Comparison of ENCODE assay signal across 10 mouse cellular contexts in the genomic region with DNA sequence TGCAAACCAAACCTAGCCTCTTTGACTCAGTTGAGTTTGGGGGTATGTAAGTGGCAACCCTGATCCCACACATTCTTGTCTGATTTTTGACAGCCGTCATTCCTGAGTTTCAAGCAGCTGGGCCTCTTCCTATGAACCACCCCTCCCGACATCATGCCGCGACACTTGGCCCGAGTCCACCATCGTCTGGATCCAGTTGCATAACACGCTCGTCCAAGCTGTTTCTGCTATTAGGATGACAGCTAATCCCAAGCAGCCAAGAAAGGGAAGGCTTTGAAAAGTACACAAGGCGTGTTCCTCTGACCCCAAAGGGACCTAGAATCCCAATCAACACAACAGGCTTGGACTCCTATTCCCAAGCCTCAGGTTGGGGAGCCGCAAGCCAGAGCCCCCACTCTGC. TPM values are rescaled to one million over a fixed set of nuclear protein-coding genes. Genes with fewer than 3 reads are reported as not detected.
DNase-seq lines count a peak whose midpoint lies in the region; ATAC-seq lines count a peak whose summit lies in the region.
"Had no signal": no experiment of that assay in that cellular context is flagged by ENCODE, and none has a peak within 500 bp of the region (broad histone marks: within the 10 kb centered on the region; RNA-seq: fewer than 3 reads in every experiment).

No protein-coding gene starts in this region.

- no peak overlapping the region for H3K4me2 ChIP-seq in midbrain, embryonic 11.5 days
- no peak overlapping the region for H3K4me2 ChIP-seq in midbrain, embryonic 15.5 days

- H3K4me1 ChIP-seq in midbrain, embryonic 11.5 days (ENCODE audit: control insufficient read depth, insufficient read depth, low read length) = no peaks in the 10 kb centered on the region
- H3K4me1 ChIP-seq in midbrain, embryonic 15.5 days = no peaks in the 10 kb centered on the region

- ATAC-seq in midbrain, embryonic 11.5 days (ENCODE audit: low FRiP score) = no peak
- ATAC-seq in midbrain, embryonic 15.5 days (replicated peaks) = no peak
- ATAC-seq: Patski had no signal

- H3K9me3 ChIP-seq in midbrain, embryonic 11.5 days (ENCODE audit: control insufficient read depth, low read length) = no peaks in the 10 kb centered on the region
- H3K9me3 ChIP-seq in midbrain, embryonic 15.5 days = no peaks in the 10 kb centered on the region

- peak; percentile 41 for DNase-seq in midbrain, embryonic 11.5 days (ENCODE audit: low spot score, missing footprints)
- DNase-seq in gastrocnemius, adult 8-10 months (ENCODE audit: low spot score in 2 of 2) = peak; percentile 79 to 82
- peak; percentile 92 to 93 for DNase-seq in heart, postnatal 14 days
- DNase-seq in lung, postnatal 14 days = peak; percentile 90
- no peak for DNase-seq in T-cell, adult 2 months (ENCODE audit: low spot score)
- DNase-seq in cerebellum, adult 8-10 months = no peak
- no peak for DNase-seq in thymus, postnatal 4 days

- no peaks in the 10 kb centered on the region for H3K27me3 ChIP-seq in midbrain, embryonic 11.5 days (ENCODE audit: control insufficient read depth, insufficient read depth, low read length)
- no peaks in the 10 kb centered on the region for H3K27me3 ChIP-seq in midbrain, embryonic 15.5 days (replicated peaks)
- H3K27me3 ChIP-seq: Patski had no signal

- no peak overlapping the region for H3K9ac ChIP-seq in midbrain, embryonic 11.5 days (ENCODE audit: low read length)
- no peak overlapping the region for H3K9ac ChIP-seq in midbrain, embryonic 15.5 days

- WGBS in midbrain, embryonic 11.5 days = 88% methylated on average over 10 of the region's 10 CpGs
- WGBS in midbrain, embryonic 15.5 days = 79% methylated on average over 10 of the region's 10 CpGs

- H3K36me3 ChIP-seq in midbrain, embryonic 11.5 days (ENCODE audit: control insufficient read depth, insufficient read depth, low read length) = no peaks in the 10 kb centered on the region
- no peaks in the 10 kb centered on the region for H3K36me3 ChIP-seq in midbrain, embryonic 15.5 days (replicated peaks)

- H3K27ac ChIP-seq in midbrain, embryonic 11.5 days (ENCODE audit: low read depth, low read length) = no peak overlapping the region
- no peak overlapping the region for H3K27ac ChIP-seq in midbrain, embryonic 15.5 days
- H3K27ac ChIP-seq: macrophage had no signal

- H3K4me3 ChIP-seq in midbrain, embryonic 11.5 days (ENCODE audit: low read depth, low read length) = no peak overlapping the region
- no peak overlapping the region for H3K4me3 ChIP-seq in midbrain, embryonic 15.5 days

- intact Hi-C loops in heart, postnatal 14 days (cut with DNase I) = no loop called here

RNA-seq across cellular contexts. Expression of gene Smtnl2, which starts 14.4 kb away (rescaled TPM):
- polyA plus RNA-seq in midbrain, embryonic 11.5 days (2014; fragmentation: Nextera tagmentation; extraction: Ambion mirVana) = 3.7 and 4.1 TPM in 2 replicates
- 8.1 and 9.3 TPM in 2 replicates for polyA plus RNA-seq in midbrain, embryonic 15.5 days (2015; fragmentation: Nextera tagmentation; extraction: Ambion mirVana)
- total RNA-seq in gastrocnemius, adult 8-10 months (2022) = 100 to 1,000 TPM; 270 to 439 (median 347) TPM
- total RNA-seq in heart, postnatal 14 days (2021) = 10 to 100 TPM; 27.1 to 30.5 TPM
- polyA plus RNA-seq: macrophage had no signal

RNA-seq across cellular contexts. Expression of gene Tekt1, which starts 34.8 kb away (rescaled TPM):
- 4.2 and 5.3 TPM in 2 replicates for polyA plus RNA-seq in midbrain, embryonic 11.5 days (2014; fragmentation: Nextera tagmentation; extraction: Ambion mirVana)
- polyA plus RNA-seq in midbrain, embryonic 15.5 days (2015; fragmentation: Nextera tagmentation; extraction: Ambion mirVana) = 9.7 and 11.2 TPM in 2 replicates
- total RNA-seq in gastrocnemius, adult 8-10 months (2022) = 1 to 10 TPM in 3 of 4 experiments, under 1 TPM in 1; 0.92 to 3.3 (median 2.5) TPM
- total RNA-seq in heart, postnatal 14 days (2021) = under 1 TPM in 1 of 2 experiments, not detected in 1; 0.26 TPM
- polyA plus RNA-seq: macrophage, Patski had no signal

RNA-seq across cellular contexts. Expression of gene Ggt6, which starts 38.3 kb away (rescaled TPM):
- not detected in 2 replicates for polyA plus RNA-seq in midbrain, embryonic 11.5 days (2014; fragmentation: Nextera tagmentation; extraction: Ambion mirVana)
- not detected in 2 replicates for polyA plus RNA-seq in midbrain, embryonic 15.5 days (2015; fragmentation: Nextera tagmentation; extraction: Ambion mirVana)
- 1 to 10 TPM; 1.9 to 5.4 (median 3.8) TPM for total RNA-seq in gastrocnemius, adult 8-10 months (2022)
- under 1 TPM in 1 of 2 experiments, not detected in 1; 0.39 TPM for total RNA-seq in heart, postnatal 14 days (2021)
- polyA plus RNA-seq: macrophage had no signal

RNA-seq across cellular contexts. Expression of gene Mybbp1a, which starts 44.1 kb away (rescaled TPM):
- 142 and 144 TPM in 2 replicates for polyA plus RNA-seq in midbrain, embryonic 11.5 days (2014; fragmentation: Nextera tagmentation; extraction: Ambion mirVana)
- 67.5 and 69.4 TPM in 2 replicates for polyA plus RNA-seq in midbrain, embryonic 15.5 days (2015; fragmentation: Nextera tagmentation; extraction: Ambion mirVana)
- 10 to 100 TPM; 54.6 to 66.0 (median 57.1) TPM for total RNA-seq in gastrocnemius, adult 8-10 months (2022)
- 10 to 100 TPM; 38.0 to 38.4 TPM for total RNA-seq in heart, postnatal 14 days (2021)

Comparison
In these comparisons a context has a peak if more than half of its experiments do, and no peak if none do; other contexts are left out.
1. DNase-seq: peak in midbrain, embryonic 11.5 days (single experiment), gastrocnemius, adult 8-10 months (2 of 2), heart, postnatal 14 days (2 of 2) and lung, postnatal 14 days (single experiment); none in T-cell, adult 2 months (single experiment), cerebellum, adult 8-10 months (single experiment) and thymus, postnatal 4 days (single experiment).
2. RNA of gene Smtnl2, which starts 14.4 kb away (total RNA-seq): 270 to 439 TPM in gastrocnemius, adult 8-10 months; 27.1 to 30.5 TPM in heart, postnatal 14 days; every median in the first group is over 4 times any median in the second.